Mouse (Mus musculus) forebrain, postnatal 0 days (tissue): ENCODE results near the gene Srpr. TPM values are rescaled to one million over a fixed set of nuclear protein-coding genes. Genes with fewer than 3 reads are reported as not detected.

Experiments used
- ATAC-seq: fragments of 200-750 bp; cut with Nextera tagmentation; 2 replicates; pipeline ENCODE4 v1.8.0; 2017; ENCODE audit warnings: mild to moderate bottlenecking, moderate library complexity
- DNase-seq: peaks from one replicate; pipeline ENCODE4 v3.0.0-alpha.2; 2015
- H3K27ac ChIP-seq: fragments of 300-500 bp; sonication (generic); 2 replicates; pipeline ENCODE4 v1.5.1; 2014; ENCODE audit warnings: low read depth, mild to moderate bottlenecking, antibody characterized with exemption, low read length, moderate library complexity, mixed read lengths
- H3K27me3 ChIP-seq: fragments of 300-500 bp; sonication (generic); 2 replicates; pipeline ENCODE4 v1.6.1; 2014; ENCODE audit warnings: mild to moderate bottlenecking, low read length, mixed read lengths; ENCODE audit not compliant: insufficient read depth
- H3K36me3 ChIP-seq: fragments of 300-500 bp; sonication (generic); 2 replicates; pipeline ENCODE4 v1.6.1; 2014; ENCODE audit warnings: mild to moderate bottlenecking, moderate library complexity; ENCODE audit not compliant: insufficient read depth
- H3K4me1 ChIP-seq: fragments of 300-500 bp; sonication (generic); 2 replicates; pipeline ENCODE4 v1.6.1; 2014; ENCODE audit warnings: antibody characterized with exemption; ENCODE audit not compliant: insufficient read depth
- H3K4me2 ChIP-seq: fragments of 300-500 bp; sonication (generic); 2 replicates; pipeline ENCODE4 v1.6.1; 2014; ENCODE audit warnings: low read depth, mild to moderate bottlenecking, moderate library complexity
- H3K4me3 ChIP-seq: fragments of 300-500 bp; sonication (generic); 2 replicates; pipeline ENCODE4 v1.5.1; 2014; ENCODE audit warnings: low read depth, low read length, mixed read lengths
- H3K9ac ChIP-seq: fragments of 300-500 bp; sonication (generic); 2 replicates; pipeline ENCODE4 v1.6.1; 2014; ENCODE audit warnings: mild to moderate bottlenecking
- H3K9me3 ChIP-seq: fragments of 300-500 bp; sonication (generic); 2 replicates; pipeline ENCODE4 v1.6.1; 2016; ENCODE audit warnings: low read length
- CTCF ChIP-seq: sonication (generic); IDR thresholded peaks from 2 replicates; pipeline ENCODE4 v1.5.1; 2016; ENCODE audit warnings: antibody characterized with exemption, control low read depth, low read depth
- WGBS: fragments of 180-500 bp; shearing (Covaris S2); extraction: QIAGEN DNeasy Blood & Tissue Kit; methylation state at CpG from one replicate; pipeline ENCODE4 v1.1.7; 2014; 5-methylcytosine and 5-hydroxymethylcytosine counted together
- polyA plus RNA-seq: library from polyadenylated mRNA; unstranded; fragments of >200 nt; fragmentation: Nextera tagmentation; extraction: Ambion mirVana; gene quantifications from 2 replicates; pipeline ENCODE4 v1.2.1, GENCODE M21; 2015
- total RNA-seq: library from RNA; depleted of rRNA; stranded (reverse); fragments of >200 nt; gene quantifications from 2 replicates; pipeline ENCODE4 v1.2.3, GENCODE M21; 2014

The Srpr gene
- total and polyA plus RNA-seq, 2 experiments from 2014 or later, result 37.6 to 45.7 TPM

GRCm38 (mm10) chr9:35192983-35193542 is 6.9 kb upstream of the Srpr start:
- no peak overlapping the region for H3K9ac ChIP-seq
- peak; percentile 25 for ATAC-seq
- DNase-seq, result no peak
- H3K4me1 ChIP-seq, result no peaks in the 10 kb centered on the region
- H3K9me3 ChIP-seq, result no peaks in the 10 kb centered on the region
- no peak for TF ChIP-seq CTCF
- no peak overlapping the region for H3K4me2 ChIP-seq
- no peak overlapping the region for H3K4me3 ChIP-seq
- H3K27ac ChIP-seq, result no peak overlapping the region
- H3K27me3 ChIP-seq, result no peaks in the 10 kb centered on the region
- no peaks in the 10 kb centered on the region for H3K36me3 ChIP-seq
- 74% methylated on average over 11 of the region's 11 CpGs for WGBS

- no peak for ATAC-seq
- TF ChIP-seq CTCF, result no peak
- WGBS, result 97% methylated on average over 3 of the region's 3 CpGs
- Histone ChIP-seq H3K4me2 (no peak overlapping the region), H3K4me1 (no peaks in the 10 kb centered on the region), H3K36me3 (no peaks in the 10 kb centered on the region), H3K9me3 (no peaks in the 10 kb centered on the region), H3K27me3 (no peaks in the 10 kb centered on the region), H3K9ac (no peak overlapping the region), H3K4me3 (no peak overlapping the region), H3K27ac (no peak overlapping the region)
- no peak for DNase-seq
Measured at GRCm38 (mm10) chr9:35194048-35194447, 5.9 kb upstream of the Srpr start.

GRCm38 (mm10) chr9:35197625-35198024 is 2.4 kb upstream of the Srpr start:
- no peaks in the 10 kb centered on the region for H3K9me3 ChIP-seq
- WGBS, result 90% methylated on average over 3 of the region's 3 CpGs
- H3K4me1 ChIP-seq, result peaks cover 9% of the 10 kb centered on the region
- H3K27ac ChIP-seq, result no peak overlapping the region
- ATAC-seq (no peak), DNase-seq (no peak)
- no peak overlapping the region for H3K9ac ChIP-seq
- H3K4me2 ChIP-seq, result no peak overlapping the region
- no peak overlapping the region for H3K4me3 ChIP-seq
- TF ChIP-seq CTCF, result no peak
- H3K36me3 ChIP-seq, result no peaks in the 10 kb centered on the region
- no peaks in the 10 kb centered on the region for H3K27me3 ChIP-seq

- DNase-seq, result no peak
- peaks cover 9% of the 10 kb centered on the region for H3K4me1 ChIP-seq
- H3K4me3 ChIP-seq, result no peak overlapping the region
- H3K9me3 ChIP-seq, result no peaks in the 10 kb centered on the region
- no peak for TF ChIP-seq CTCF
- no peak overlapping the region for H3K4me2 ChIP-seq
- no peak overlapping the region for H3K27ac ChIP-seq
- WGBS, result 76% methylated on average over 10 of the region's 10 CpGs
- H3K9ac ChIP-seq, result no peak overlapping the region
- no peaks in the 10 kb centered on the region for H3K36me3 ChIP-seq
- H3K27me3 ChIP-seq, result no peaks in the 10 kb centered on the region
- ATAC-seq, result no peak
Measured at GRCm38 (mm10) chr9:35198351-35198750, 1.6 kb upstream of the Srpr start.

- no peaks in the 10 kb centered on the region for H3K9me3 ChIP-seq
- 25% methylated on average over 18 of the region's 18 CpGs for WGBS
- DNase-seq (peak; percentile 10), ATAC-seq (peak; percentile 50)
- no peak for TF ChIP-seq CTCF
- H3K4me1 ChIP-seq, result peaks cover 9% of the 10 kb centered on the region
- no peaks in the 10 kb centered on the region for H3K27me3 ChIP-seq
- H3K36me3 ChIP-seq, result no peaks in the 10 kb centered on the region
- peak overlapping the region; percentile 50 for H3K4me3 ChIP-seq
- peak overlapping the region; percentile 93 for H3K4me2 ChIP-seq
- no peak overlapping the region for H3K27ac ChIP-seq
- peak overlapping the region; percentile 53 for H3K9ac ChIP-seq
Measured at GRCm38 (mm10) chr9:35198945-35199771, 817 bp upstream of the Srpr start.

- Histone ChIP-seq H3K36me3 (peaks cover 13% of the 10 kb centered on the region), H3K4me2 (peak overlapping the region; percentile 93), H3K4me1 (peaks cover 9% of the 10 kb centered on the region), H3K27me3 (no peaks in the 10 kb centered on the region), H3K27ac (no peak overlapping the region), H3K9ac (no peak overlapping the region), H3K9me3 (no peaks in the 10 kb centered on the region), H3K4me3 (no peak overlapping the region)
- ATAC-seq (peak; percentile 14; the same call in 1 of the 2 replicates), DNase-seq (peak; percentile 10)
- TF ChIP-seq CTCF, result no peak
- WGBS, result 60% methylated on average over 9 of the region's 9 CpGs
Measured at GRCm38 (mm10) chr9:35200529-35201060, 620 bp downstream of the Srpr start.

GRCm38 (mm10) chr9:35203536-35203935 is 3.6 kb downstream of the Srpr start:
- no peak for TF ChIP-seq CTCF
- WGBS, result 78% methylated on average over 3 of the region's 3 CpGs
- ATAC-seq, result no peak

More at GRCm38 (mm10) chr9:35203536-35203935, 3.6 kb downstream of the Srpr start:
- Histone ChIP-seq H3K4me2 (no peak overlapping the region), H3K9ac (no peak overlapping the region), H3K27ac (no peak overlapping the region), H3K9me3 (no peaks in the 10 kb centered on the region), H3K4me3 (no peak overlapping the region), H3K27me3 (no peaks in the 10 kb centered on the region), H3K4me1 (peaks cover 9% of the 10 kb centered on the region), H3K36me3 (peaks cover 30% of the 10 kb centered on the region)
- no peak for DNase-seq
